Mouse (Mus musculus) thymus, adult 2 months (tissue): ENCODE results near the gene Utf1.

Source experiments
- CTCF ChIP-seq: fragments of 200-500 bp; IDR thresholded peaks from 2 replicates; pipeline ENCODE4 v1.5.1; 2012; ENCODE audit warnings: mild to moderate bottlenecking, control low read depth, low read length, moderate library complexity, borderline replicate concordance; ENCODE audit not compliant: control insufficient read depth, poor library complexity, insufficient read depth; ENCODE audit errors: extremely low read depth
- POLR2A ChIP-seq: fragments of 200-500 bp; IDR thresholded peaks from 2 replicates; pipeline ENCODE4 v1.6.1; 2012; ENCODE audit warnings: mild to moderate bottlenecking, low read length, control low read depth, moderate library complexity; ENCODE audit not compliant: control insufficient read depth, poor library complexity, insufficient read depth; ENCODE audit errors: extremely low read depth

DNA sequence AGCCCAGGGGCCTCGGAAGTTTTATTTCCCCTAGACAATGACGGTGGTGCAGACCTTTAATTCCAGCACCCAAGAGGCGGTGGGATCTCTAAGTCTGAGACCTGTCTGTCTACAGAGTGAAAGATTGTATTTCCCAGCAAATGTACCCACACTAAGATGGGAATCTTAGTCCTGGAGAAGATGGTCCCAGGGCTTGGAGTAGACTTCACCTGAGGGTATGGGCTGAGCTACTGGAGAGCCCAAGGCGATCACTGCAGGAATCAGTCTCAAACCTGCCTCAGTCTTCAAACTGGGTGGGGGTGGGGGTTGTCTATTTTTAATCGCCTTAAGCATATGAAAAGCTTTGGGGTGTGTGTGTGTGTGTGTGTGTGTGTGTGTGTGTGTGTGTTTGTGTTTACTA lies 2.4 kb downstream of the Utf1 start:
- TF ChIP-seq POLR2A (no peak), CTCF (no peak)
